ENCODE assay signal across 11 mouse cellular contexts in the genomic region with DNA sequence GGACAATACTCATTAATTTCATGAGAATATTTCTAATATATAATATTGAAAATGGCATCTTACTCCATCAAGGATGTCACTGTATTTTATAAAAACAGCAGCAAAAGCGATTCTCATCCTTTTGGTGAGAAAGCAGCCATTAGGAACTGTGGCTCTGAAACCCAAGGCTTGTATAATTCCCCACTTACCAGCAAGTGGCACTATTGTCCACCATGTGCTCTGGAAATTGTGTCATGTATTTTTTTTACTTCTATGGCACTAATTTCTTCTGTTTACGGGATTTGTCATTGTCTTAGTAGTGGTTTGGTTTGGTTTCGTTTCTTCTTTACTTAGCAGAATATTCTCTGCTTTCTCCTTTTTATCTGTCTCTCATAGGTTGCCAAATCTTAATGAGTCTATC.
A peak's percentile ranks its signal among the peaks of the same experiment; 100 is the strongest.
DNase-seq lines count a peak whose midpoint lies in the region; ATAC-seq and TF ChIP-seq lines count a peak whose summit lies in the region.
"Had no signal": no experiment of that assay in that cellular context is flagged by ENCODE, and none has a peak within 500 bp of the region (broad histone marks: within the 10 kb centered on the region; RNA-seq: fewer than 3 reads in every experiment).

No protein-coding gene starts in this region.

- H3K4me1 ChIP-seq in intestine, postnatal 0 days (replicated peaks; ENCODE audit: control insufficient read depth, insufficient read depth, low read length), result no peaks in the 10 kb centered on the region
- no peaks in the 10 kb centered on the region for H3K4me1 ChIP-seq in intestine, embryonic 15.5 days (replicated peaks)
- H3K4me1 ChIP-seq: limb, embryonic 13.5 days; stomach, embryonic 15.5 days had no signal

- no peak overlapping the region for H3K4me3 ChIP-seq in intestine, postnatal 0 days (ENCODE audit: low read depth, low read length)
- H3K4me3 ChIP-seq in intestine, embryonic 15.5 days (replicated peaks), result no peak overlapping the region
- H3K4me3 ChIP-seq: limb, embryonic 13.5 days; myocyte; stomach, embryonic 15.5 days had no signal

- H3K27ac ChIP-seq in intestine, postnatal 0 days (ENCODE audit: low read depth, low read length), result no peak overlapping the region
- H3K27ac ChIP-seq in intestine, embryonic 15.5 days, result no peak overlapping the region
- H3K27ac ChIP-seq: limb, embryonic 13.5 days; stomach, embryonic 15.5 days had no signal

- 57% methylated on average over 3 of the region's 3 CpGs for WGBS in intestine, postnatal 0 days
- WGBS in intestine, embryonic 15.5 days, result 61% methylated on average over 3 of the region's 3 CpGs

- TF ChIP-seq CTCF in intestine, postnatal 0 days (IDR thresholded peaks at IDR 0.05; ENCODE audit: low read depth), result peak; percentile 54

- H3K9ac ChIP-seq in intestine, postnatal 0 days (ENCODE audit: low read depth, low read length), result no peak overlapping the region
- H3K9ac ChIP-seq in intestine, embryonic 15.5 days, result no peak overlapping the region
- H3K9ac ChIP-seq: limb, embryonic 13.5 days; stomach, embryonic 15.5 days had no signal

- no peak overlapping the region for H3K4me2 ChIP-seq in intestine, postnatal 0 days (replicated peaks; ENCODE audit: low read depth)
- no peak overlapping the region for H3K4me2 ChIP-seq in intestine, embryonic 15.5 days (replicated peaks)
- H3K4me2 ChIP-seq: limb, embryonic 13.5 days; stomach, embryonic 15.5 days had no signal

- no peaks in the 10 kb centered on the region for H3K36me3 ChIP-seq in intestine, postnatal 0 days (ENCODE audit: control insufficient read depth, insufficient read depth)
- H3K36me3 ChIP-seq in intestine, embryonic 15.5 days, result no peaks in the 10 kb centered on the region
- H3K36me3 ChIP-seq: limb, embryonic 13.5 days; stomach, embryonic 15.5 days had no signal

- no peaks in the 10 kb centered on the region for H3K27me3 ChIP-seq in intestine, postnatal 0 days (replicated peaks; ENCODE audit: control insufficient read depth, insufficient read depth, low read length)
- no peaks in the 10 kb centered on the region for H3K27me3 ChIP-seq in intestine, embryonic 15.5 days (replicated peaks)
- H3K27me3 ChIP-seq: limb, embryonic 13.5 days; stomach, embryonic 15.5 days had no signal

- no peaks in the 10 kb centered on the region for H3K9me3 ChIP-seq in intestine, postnatal 0 days (ENCODE audit: control insufficient read depth)
- H3K9me3 ChIP-seq in intestine, embryonic 15.5 days, result no peaks in the 10 kb centered on the region
- H3K9me3 ChIP-seq: stomach, embryonic 15.5 days had no signal

- DNase-seq in B cell, adult 2 months, result peak; percentile 27 to 32
- peak; percentile 20 for DNase-seq in NIH3T3 (ENCODE audit: low read depth)
- peak; percentile 32 for DNase-seq in lung, postnatal 36 days
- no peak for DNase-seq in adrenal gland, adult 8-10 months
- DNase-seq in Muller cell, postnatal 12 days (ENCODE audit: inconsistent ontology term), result no peak
- DNase-seq in embryo, embryonic 10 days (ENCODE audit: low spot score), result no peak

- no peak for ATAC-seq in intestine, postnatal 0 days
- ATAC-seq in intestine, embryonic 15.5 days, result no peak

Comparison
In these comparisons a context has a peak if more than half of its experiments do, and no peak if none do; other contexts are left out.
1. DNase-seq: peak in B cell, adult 2 months (2 of 2), NIH3T3 (single experiment) and lung, postnatal 36 days (single experiment); none in adrenal gland, adult 8-10 months (single experiment), Muller cell, postnatal 12 days (single experiment) and embryo, embryonic 10 days (single experiment).